Mouse (Mus musculus): ENCODE measurements around the gene Fam213a. TPM values are rescaled to one million over a fixed set of nuclear protein-coding genes. Genes with fewer than 3 reads are reported as not detected.

Fam213a gene
- total RNA-seq, 2 experiments from 2014 or later = 15.3 to 17.3 TPM

Other genes with a start within 250 kb of the Fam213a start
- gene Sh2d4b, start 120.5 kb downstream of the Fam213a start, total RNA-seq (2021) = 1 to 10 TPM; 1.5 to 1.6 TPM
- gene Tspan14, start 47.0 kb downstream of the Fam213a start, total RNA-seq (2021) = 10 to 100 TPM; 25.9 to 28.6 TPM
- not detected for gene Dydc2, start 55.4 kb upstream of the Fam213a start, total RNA-seq (2021)
- not detected for gene Dydc1, start 59.1 kb upstream of the Fam213a start, total RNA-seq (2021)
- gene Mat1a, start 91.2 kb upstream of the Fam213a start, total RNA-seq (2021) = under 1 TPM in 1 of 2 experiments, not detected in 1; 0.19 TPM
- not detected for gene Sftpa1, start 118.0 kb upstream of the Fam213a start, total RNA-seq (2021)
- gene Mbl1, start 137.7 kb upstream of the Fam213a start, total RNA-seq (2021) = not detected
- gene Sftpd, start 171.4 kb upstream of the Fam213a start, total RNA-seq (2021) = not detected

All from heart, postnatal 4 days (tissue).